Mouse (Mus musculus): Measurements from ENCODE around the gene Cdk20. TPM values are rescaled to one million over a fixed set of nuclear protein-coding genes. Genes with fewer than 3 reads are reported as not detected.

Cdk20 gene
- polyA plus RNA-seq, 1 experiment from 2014 or later = 8.6 TPM

GRCm38 (mm10) chr13:64462581-64462980 lies 30.5 kb downstream of the Cdk20 start:
- no peaks in the 10 kb centered on the region for H3K4me1 ChIP-seq (replicated peaks)
- no peak overlapping the region for H3K4me2 ChIP-seq (replicated peaks)
- H3K27ac ChIP-seq = no peak overlapping the region
- no peak overlapping the region for H3K9ac ChIP-seq
- no peaks in the 10 kb centered on the region for H3K27me3 ChIP-seq (replicated peaks)
- ATAC-seq = no peak
- no peak overlapping the region for H3K4me3 ChIP-seq (replicated peaks)
- 78% methylated on average over 2 of the region's 2 CpGs for WGBS
- no peaks in the 10 kb centered on the region for H3K36me3 ChIP-seq
- no peaks in the 10 kb centered on the region for H3K9me3 ChIP-seq

- no peaks in the 10 kb centered on the region for H3K36me3 ChIP-seq
- WGBS = 70% methylated on average over 9 of the region's 9 CpGs
- no peaks in the 10 kb centered on the region for H3K27me3 ChIP-seq (replicated peaks)
- ATAC-seq = no peak
- H3K4me3 ChIP-seq (replicated peaks) = no peak overlapping the region
- H3K9ac ChIP-seq = no peak overlapping the region
- no peak overlapping the region for H3K27ac ChIP-seq
- no peak overlapping the region for H3K4me2 ChIP-seq (replicated peaks)
- no peaks in the 10 kb centered on the region for H3K9me3 ChIP-seq
- H3K4me1 ChIP-seq (replicated peaks) = no peaks in the 10 kb centered on the region
Observed at GRCm38 (mm10) chr13:64465166-64465565, 33.1 kb downstream of the Cdk20 start.

GRCm38 (mm10) chr13:64467886-64468285 lies 35.8 kb downstream of the Cdk20 start:
- H3K4me1 ChIP-seq (replicated peaks) = no peaks in the 10 kb centered on the region
- 62% methylated on average over 6 of the region's 6 CpGs for WGBS
- no peaks in the 10 kb centered on the region for H3K9me3 ChIP-seq
- no peaks in the 10 kb centered on the region for H3K36me3 ChIP-seq
- no peak overlapping the region for H3K4me3 ChIP-seq (replicated peaks)
- H3K27ac ChIP-seq = no peak overlapping the region
- no peaks in the 10 kb centered on the region for H3K27me3 ChIP-seq (replicated peaks)
- no peak overlapping the region for H3K4me2 ChIP-seq (replicated peaks)
- no peak for ATAC-seq
- no peak overlapping the region for H3K9ac ChIP-seq

- H3K4me1 ChIP-seq (replicated peaks) = no peaks in the 10 kb centered on the region
- no peaks in the 10 kb centered on the region for H3K27me3 ChIP-seq (replicated peaks)
- no peaks in the 10 kb centered on the region for H3K9me3 ChIP-seq
- ATAC-seq = no peak
- H3K27ac ChIP-seq = no peak overlapping the region
- H3K4me2 ChIP-seq (replicated peaks) = no peak overlapping the region
- WGBS = 65% methylated on average over 4 of the region's 4 CpGs
- no peak overlapping the region for H3K4me3 ChIP-seq (replicated peaks)
- H3K9ac ChIP-seq = no peak overlapping the region
- no peaks in the 10 kb centered on the region for H3K36me3 ChIP-seq
Observed at GRCm38 (mm10) chr13:64477968-64478367, 45.9 kb downstream of the Cdk20 start.

- Histone ChIP-seq H3K36me3 (no peaks in the 10 kb centered on the region), H3K27me3 (replicated peaks) (no peaks in the 10 kb centered on the region), H3K27ac (no peak overlapping the region), H3K9ac (no peak overlapping the region), H3K4me3 (replicated peaks) (no peak overlapping the region), H3K4me1 (replicated peaks) (no peaks in the 10 kb centered on the region), H3K4me2 (replicated peaks) (no peak overlapping the region), H3K9me3 (no peaks in the 10 kb centered on the region)
- no peak for ATAC-seq
- WGBS = 64% methylated on average over 3 of the region's 3 CpGs
Observed at GRCm38 (mm10) chr13:64479960-64480359, 47.8 kb downstream of the Cdk20 start.

GRCm38 (mm10) chr13:64489886-64490285 lies 57.8 kb downstream of the Cdk20 start:
- no peak overlapping the region for H3K4me2 ChIP-seq (replicated peaks)
- H3K4me3 ChIP-seq (replicated peaks) = no peak overlapping the region
- ATAC-seq = no peak
- no peak overlapping the region for H3K27ac ChIP-seq
- no peak overlapping the region for H3K9ac ChIP-seq
- H3K9me3 ChIP-seq = no peaks in the 10 kb centered on the region
- H3K36me3 ChIP-seq = no peaks in the 10 kb centered on the region
- H3K4me1 ChIP-seq (replicated peaks) = no peaks in the 10 kb centered on the region
- H3K27me3 ChIP-seq (replicated peaks) = no peaks in the 10 kb centered on the region
- 72% methylated on average over 6 of the region's 6 CpGs for WGBS

Other genes with a start within 250 kb of the Cdk20 start
- 17.5 and 19.7 TPM in 2 replicates for gene Cdc14b, start 157.0 kb upstream of the Cdk20 start, polyA plus RNA-seq (2015; fragmentation: Nextera tagmentation; extraction: Ambion mirVana)
- gene Aaed1, start 119.6 kb upstream of the Cdk20 start, polyA plus RNA-seq (2015; fragmentation: Nextera tagmentation; extraction: Ambion mirVana) = 41.3 and 42.4 TPM in 2 replicates
- 195 and 213 TPM in 2 replicates for gene Ctsl, start 61.4 kb upstream of the Cdk20 start, polyA plus RNA-seq (2015; fragmentation: Nextera tagmentation; extraction: Ambion mirVana)
- not detected in 2 replicates for gene Fam240b, start 65.5 kb downstream of the Cdk20 start, polyA plus RNA-seq (2015; fragmentation: Nextera tagmentation; extraction: Ambion mirVana)

All from intestine, embryonic 15.5 days (tissue).